Mouse (Mus musculus): ENCODE measurements around the gene Dhx30. TPM values are rescaled to one million over a fixed set of nuclear protein-coding genes. Genes with fewer than 3 reads are reported as not detected.

Dhx30 gene
- polyA plus RNA-seq, 1 experiment from 2014 or later = 43.5 TPM

DNA sequence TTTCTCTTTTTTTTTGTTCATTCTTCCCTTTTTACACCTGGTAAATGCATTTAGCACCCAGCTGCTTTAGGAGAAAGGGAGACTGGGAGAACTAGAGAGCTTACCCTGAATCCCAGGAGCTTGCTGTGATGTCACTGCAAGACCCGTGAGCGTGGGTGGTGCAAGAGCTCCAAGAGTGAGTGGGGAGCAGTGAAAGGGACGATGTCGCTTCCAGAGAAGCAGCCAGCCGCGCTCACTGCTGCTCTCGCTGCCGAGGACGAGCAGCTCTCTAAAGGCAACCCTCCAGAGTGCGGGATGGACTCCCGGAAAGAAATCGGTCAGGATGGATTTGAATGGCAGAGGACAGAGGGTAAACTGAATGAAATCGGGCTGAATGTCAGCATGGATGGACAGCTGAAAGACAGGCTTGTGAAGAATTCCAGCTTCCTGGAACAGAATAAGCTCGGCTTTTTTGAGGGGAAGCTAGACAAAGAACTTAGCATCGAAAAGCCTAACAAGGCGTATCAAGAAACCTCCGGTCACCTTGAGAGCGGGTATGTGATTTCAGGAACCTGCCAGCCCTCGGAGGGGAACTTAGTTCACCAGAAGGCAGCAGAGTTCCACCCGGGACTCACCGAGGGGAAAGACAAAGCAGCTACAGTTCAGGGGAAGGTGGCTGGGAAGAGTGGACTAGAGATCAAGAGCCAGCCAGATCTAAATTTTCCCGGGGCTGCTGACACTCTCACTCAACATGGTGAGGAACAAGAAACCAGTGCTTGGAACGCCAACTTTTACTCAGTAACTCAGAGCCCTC, 65.6 kb downstream of the Dhx30 start:
- H3K27me3 ChIP-seq (ENCODE audit: control insufficient read depth, insufficient read depth, low read length) = no peaks in the 10 kb centered on the region
- no peaks in the 10 kb centered on the region for H3K36me3 ChIP-seq (ENCODE audit: control insufficient read depth, insufficient read depth, low read length)
- no peaks in the 10 kb centered on the region for H3K9me3 ChIP-seq (ENCODE audit: control insufficient read depth, low read length)
- ATAC-seq (ENCODE audit: low FRiP score, low TSS enrichment) = no peak
- H3K27ac ChIP-seq (replicated peaks) = no peak overlapping the region
- WGBS = 68% methylated on average over 23 of the region's 23 CpGs
- no peak for DNase-seq (ENCODE audit: low spot score)
- H3K4me3 ChIP-seq (ENCODE audit: low read depth, low read length) = no peak overlapping the region
- no peak overlapping the region for H3K9ac ChIP-seq (ENCODE audit: low read length)
- TF ChIP-seq CTCF (IDR thresholded peaks at IDR 0.05; ENCODE audit: low read depth) (no peak), EP300 (optimal IDR thresholded peaks at IDR 0.05) (no peak)
- H3K4me2 ChIP-seq (replicated peaks; ENCODE audit: low read depth) = no peak overlapping the region
- H3K4me1 ChIP-seq (replicated peaks; ENCODE audit: control insufficient read depth, insufficient read depth) = no peaks in the 10 kb centered on the region

DNA sequence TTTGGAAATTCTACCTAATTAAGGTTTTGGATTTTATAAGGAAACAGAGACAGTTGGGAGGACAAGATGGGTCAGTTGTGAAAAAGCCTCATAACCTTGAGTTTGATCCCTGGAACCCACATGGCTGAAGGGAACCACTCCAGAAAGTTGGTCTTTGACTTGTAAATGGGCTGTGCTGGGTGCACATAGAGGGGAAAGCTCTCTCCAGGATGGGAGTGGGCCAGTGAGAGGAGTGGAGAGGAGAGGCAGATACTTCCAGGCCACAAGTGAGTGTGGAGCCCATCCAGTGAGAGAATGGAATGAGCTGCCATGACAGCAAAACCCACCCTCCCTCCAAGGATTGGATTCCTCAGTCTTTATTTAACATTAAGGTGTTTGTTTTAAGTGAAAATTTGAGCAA, 66.4 kb downstream of the Dhx30 start:
- TF ChIP-seq CTCF (IDR thresholded peaks at IDR 0.05; ENCODE audit: low read depth) (no peak), EP300 (optimal IDR thresholded peaks at IDR 0.05) (no peak)
- H3K27ac ChIP-seq (replicated peaks) = no peak overlapping the region
- no peak overlapping the region for H3K9ac ChIP-seq (ENCODE audit: low read length)
- H3K4me1 ChIP-seq (replicated peaks; ENCODE audit: control insufficient read depth, insufficient read depth) = no peaks in the 10 kb centered on the region
- DNase-seq (ENCODE audit: low spot score) (no peak), ATAC-seq (ENCODE audit: low FRiP score, low TSS enrichment) (no peak)
- H3K27me3 ChIP-seq (ENCODE audit: control insufficient read depth, insufficient read depth, low read length) = no peaks in the 10 kb centered on the region
- no peak overlapping the region for H3K4me2 ChIP-seq (replicated peaks; ENCODE audit: low read depth)
- no peak overlapping the region for H3K4me3 ChIP-seq (ENCODE audit: low read depth, low read length)
- H3K9me3 ChIP-seq (ENCODE audit: control insufficient read depth, low read length) = no peaks in the 10 kb centered on the region
- H3K36me3 ChIP-seq (ENCODE audit: control insufficient read depth, insufficient read depth, low read length) = no peaks in the 10 kb centered on the region

GRCm38 (mm10) chr9:110047857-110048256, 69.8 kb downstream of the Dhx30 start:
- no peak for TF ChIP-seq EP300 (optimal IDR thresholded peaks at IDR 0.05)
- no peak for TF ChIP-seq CTCF (IDR thresholded peaks at IDR 0.05; ENCODE audit: low read depth)
- Histone ChIP-seq H3K36me3 (ENCODE audit: control insufficient read depth, insufficient read depth, low read length) (no peaks in the 10 kb centered on the region), H3K9me3 (ENCODE audit: control insufficient read depth, low read length) (no peaks in the 10 kb centered on the region), H3K4me3 (ENCODE audit: low read depth, low read length) (no peak overlapping the region), H3K4me1 (replicated peaks; ENCODE audit: control insufficient read depth, insufficient read depth) (no peaks in the 10 kb centered on the region), H3K27ac (replicated peaks) (no peak overlapping the region), H3K4me2 (replicated peaks; ENCODE audit: low read depth) (no peak overlapping the region), H3K9ac (ENCODE audit: low read length) (no peak overlapping the region), H3K27me3 (ENCODE audit: control insufficient read depth, insufficient read depth, low read length) (no peaks in the 10 kb centered on the region)
- 59% methylated on average over 3 of the region's 3 CpGs for WGBS
- ATAC-seq (ENCODE audit: low FRiP score, low TSS enrichment) (no peak), DNase-seq (ENCODE audit: low spot score) (no peak)

DNA sequence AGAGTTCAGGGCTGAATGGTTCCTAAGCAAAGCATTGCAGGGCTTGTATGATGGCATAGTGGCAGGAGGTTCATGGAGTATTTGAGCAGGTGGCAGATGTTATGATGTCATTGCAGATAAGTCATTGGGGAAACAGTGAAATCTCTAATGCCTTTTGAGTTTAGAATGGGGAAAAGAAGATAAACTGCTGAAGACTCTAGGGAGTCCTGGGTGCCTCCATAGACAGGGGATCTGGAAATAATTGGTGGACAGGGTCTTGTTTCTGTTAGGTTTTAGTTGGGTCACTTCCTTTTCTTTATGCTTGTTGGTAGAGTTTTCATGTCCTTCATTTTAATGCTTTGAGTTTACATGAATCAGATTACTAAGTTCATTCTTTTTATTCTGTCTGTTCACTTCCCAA, 70.4 kb downstream of the Dhx30 start:
- Histone ChIP-seq H3K9ac (ENCODE audit: low read length) (no peak overlapping the region), H3K27me3 (ENCODE audit: control insufficient read depth, insufficient read depth, low read length) (no peaks in the 10 kb centered on the region), H3K4me3 (ENCODE audit: low read depth, low read length) (no peak overlapping the region), H3K36me3 (ENCODE audit: control insufficient read depth, insufficient read depth, low read length) (no peaks in the 10 kb centered on the region), H3K4me1 (replicated peaks; ENCODE audit: control insufficient read depth, insufficient read depth) (no peaks in the 10 kb centered on the region), H3K4me2 (replicated peaks; ENCODE audit: low read depth) (no peak overlapping the region), H3K9me3 (ENCODE audit: control insufficient read depth, low read length) (no peaks in the 10 kb centered on the region), H3K27ac (replicated peaks) (no peak overlapping the region)
- DNase-seq (ENCODE audit: low spot score) = no peak
- TF ChIP-seq CTCF (IDR thresholded peaks at IDR 0.05; ENCODE audit: low read depth) = no peak
- no peak for TF ChIP-seq EP300 (optimal IDR thresholded peaks at IDR 0.05)
- ATAC-seq (ENCODE audit: low FRiP score, low TSS enrichment) = no peak

DNA sequence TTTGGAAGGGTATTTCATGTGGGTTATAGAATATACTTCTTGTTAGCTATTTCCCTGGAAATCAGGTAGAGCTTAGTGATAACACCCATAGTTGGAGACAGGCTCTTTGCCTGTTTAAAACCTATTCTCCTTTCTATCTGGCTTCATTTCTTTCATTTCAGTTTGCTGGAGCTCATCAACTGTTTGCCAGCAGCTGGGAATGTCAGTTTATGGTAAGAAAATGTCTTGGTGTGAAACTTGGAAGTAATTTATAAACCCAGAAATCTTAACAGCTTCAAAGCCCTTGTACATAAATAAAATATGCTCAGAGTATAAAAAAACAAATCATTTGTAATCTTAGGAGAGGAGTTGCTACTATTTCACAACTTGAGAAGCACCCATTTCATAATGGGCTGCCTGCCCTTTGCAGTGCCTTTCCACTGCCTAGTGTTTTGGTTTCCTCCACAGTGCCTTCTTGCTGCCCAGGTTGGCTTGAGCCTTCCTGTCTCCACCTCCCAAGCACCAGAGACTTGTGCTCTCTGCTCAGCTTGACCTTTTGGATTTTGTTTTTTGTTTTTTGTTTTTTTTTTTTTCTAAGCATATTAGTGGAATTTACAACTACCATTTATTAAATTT, 71.8 kb downstream of the Dhx30 start:
- Histone ChIP-seq H3K4me1 (replicated peaks; ENCODE audit: control insufficient read depth, insufficient read depth) (no peaks in the 10 kb centered on the region), H3K36me3 (ENCODE audit: control insufficient read depth, insufficient read depth, low read length) (no peaks in the 10 kb centered on the region), H3K4me2 (replicated peaks; ENCODE audit: low read depth) (no peak overlapping the region), H3K27me3 (ENCODE audit: control insufficient read depth, insufficient read depth, low read length) (no peaks in the 10 kb centered on the region), H3K9ac (ENCODE audit: low read length) (no peak overlapping the region), H3K4me3 (ENCODE audit: low read depth, low read length) (no peak overlapping the region), H3K27ac (replicated peaks) (no peak overlapping the region), H3K9me3 (ENCODE audit: control insufficient read depth, low read length) (no peaks in the 10 kb centered on the region)
- DNase-seq (ENCODE audit: low spot score) (no peak), ATAC-seq (ENCODE audit: low FRiP score, low TSS enrichment) (no peak)
- TF ChIP-seq CTCF (IDR thresholded peaks at IDR 0.05; ENCODE audit: low read depth) = no peak
- TF ChIP-seq EP300 (optimal IDR thresholded peaks at IDR 0.05) = no peak

DNA sequence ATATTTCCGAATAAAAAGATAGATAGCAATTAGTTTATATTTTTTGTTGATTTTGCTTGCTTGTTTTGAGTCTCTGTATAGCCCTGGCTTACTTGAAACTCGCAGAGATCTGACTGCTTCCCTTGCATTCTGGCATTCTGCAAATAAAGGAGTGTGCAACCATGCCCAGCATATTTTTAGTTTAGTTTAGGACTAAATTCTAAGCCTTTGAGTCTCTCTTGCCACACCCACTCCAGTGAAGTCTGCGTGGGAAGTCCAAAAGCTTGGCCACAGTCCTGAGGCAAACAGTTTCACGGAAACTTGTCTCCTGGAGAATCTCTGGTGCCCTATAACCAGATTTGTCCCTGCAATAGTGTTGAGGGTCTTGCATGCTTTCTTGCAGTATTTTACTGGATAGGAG, 73.3 kb downstream of the Dhx30 start:
- Histone ChIP-seq H3K4me3 (ENCODE audit: low read depth, low read length) (no peak overlapping the region), H3K9me3 (ENCODE audit: control insufficient read depth, low read length) (no peaks in the 10 kb centered on the region), H3K27ac (replicated peaks) (no peak overlapping the region), H3K4me1 (replicated peaks; ENCODE audit: control insufficient read depth, insufficient read depth) (no peaks in the 10 kb centered on the region), H3K27me3 (ENCODE audit: control insufficient read depth, insufficient read depth, low read length) (no peaks in the 10 kb centered on the region), H3K36me3 (ENCODE audit: control insufficient read depth, insufficient read depth, low read length) (no peaks in the 10 kb centered on the region; the same call in 1 of the 2 replicates), H3K4me2 (replicated peaks; ENCODE audit: low read depth) (no peak overlapping the region), H3K9ac (ENCODE audit: low read length) (no peak overlapping the region)
- ATAC-seq (ENCODE audit: low FRiP score, low TSS enrichment) (no peak), DNase-seq (ENCODE audit: low spot score) (no peak)
- TF ChIP-seq CTCF (IDR thresholded peaks at IDR 0.05; ENCODE audit: low read depth) = no peak
- no peak for TF ChIP-seq EP300 (optimal IDR thresholded peaks at IDR 0.05)
- WGBS = 54% methylated on average over 4 of the region's 4 CpGs
